Mouse (Mus musculus) embryonic facial prominence, embryonic 14.5 days (tissue): ENCODE results near the gene Bcorl1. TPM values are rescaled to one million over a fixed set of nuclear protein-coding genes. Genes with fewer than 3 reads are reported as not detected.
A peak's percentile ranks its signal among the peaks of the same experiment; 100 is the strongest.

Source experiments
- ATAC-seq: fragments of 200-750 bp; cut with Nextera tagmentation; 2 replicates; pipeline ENCODE4 v1.8.0; 2017; ENCODE audit warnings: low read depth, moderate number of reproducible peaks, moderate TSS enrichment
- DNase-seq: peaks from one replicate; pipeline ENCODE4 v3.0.0-alpha.2; 2015; ENCODE audit warnings: low spot score
- H3K27ac ChIP-seq: fragments of 300-500 bp; sonication (generic); replicated peaks from 2 replicates; pipeline ENCODE4 v1.5.1; 2014; ENCODE audit warnings: low read depth, mild to moderate bottlenecking, low read length, moderate library complexity
- H3K27me3 ChIP-seq: fragments of 300-500 bp; sonication (generic); replicated peaks from 2 replicates; pipeline ENCODE4 v1.6.1; 2014; ENCODE audit warnings: low read length; ENCODE audit not compliant: control insufficient read depth, insufficient read depth
- H3K36me3 ChIP-seq: fragments of 300-500 bp; sonication (generic); 2 replicates; pipeline ENCODE4 v1.6.1; 2014; ENCODE audit warnings: low read length, mixed read lengths; ENCODE audit not compliant: control insufficient read depth, insufficient read depth
- H3K4me1 ChIP-seq: fragments of 300-500 bp; sonication (generic); 2 replicates; pipeline ENCODE4 v1.6.1; 2014; ENCODE audit warnings: antibody characterized with exemption, low read length; ENCODE audit not compliant: control insufficient read depth, insufficient read depth
- H3K4me2 ChIP-seq: fragments of 300-500 bp; sonication (generic); 2 replicates; pipeline ENCODE4 v1.6.1; 2014; ENCODE audit warnings: low read depth, mild to moderate bottlenecking, low read length, moderate library complexity, mixed read lengths
- H3K4me3 ChIP-seq: fragments of 300-500 bp; sonication (generic); 2 replicates; pipeline ENCODE4 v1.5.1; 2014; ENCODE audit warnings: low read depth, mild to moderate bottlenecking, low read length
- H3K9ac ChIP-seq: fragments of 300-500 bp; sonication (generic); 2 replicates; pipeline ENCODE4 v1.6.1; 2014; ENCODE audit warnings: low read depth, mild to moderate bottlenecking, low read length, moderate library complexity, mixed read lengths
- H3K9me3 ChIP-seq: fragments of 300-500 bp; sonication (generic); 2 replicates; pipeline ENCODE4 v1.6.1; 2016; ENCODE audit warnings: low read length; ENCODE audit not compliant: control insufficient read depth
- WGBS: fragments of 180-500 bp; shearing (Covaris S2); extraction: QIAGEN DNeasy Blood & Tissue Kit; methylation state at CpG from one replicate; pipeline ENCODE4 v1.1.7; 2014; 5-methylcytosine and 5-hydroxymethylcytosine counted together
- polyA plus RNA-seq: library from polyadenylated mRNA; unstranded; fragments of >200 nt; fragmentation: Nextera tagmentation; extraction: Ambion mirVana; gene quantifications from 2 replicates; pipeline ENCODE4 v1.2.1, GENCODE M21; 2014

The Bcorl1 gene
- polyA plus RNA-seq, 1 experiment from 2014 or later, result 7.0 TPM

DNA sequence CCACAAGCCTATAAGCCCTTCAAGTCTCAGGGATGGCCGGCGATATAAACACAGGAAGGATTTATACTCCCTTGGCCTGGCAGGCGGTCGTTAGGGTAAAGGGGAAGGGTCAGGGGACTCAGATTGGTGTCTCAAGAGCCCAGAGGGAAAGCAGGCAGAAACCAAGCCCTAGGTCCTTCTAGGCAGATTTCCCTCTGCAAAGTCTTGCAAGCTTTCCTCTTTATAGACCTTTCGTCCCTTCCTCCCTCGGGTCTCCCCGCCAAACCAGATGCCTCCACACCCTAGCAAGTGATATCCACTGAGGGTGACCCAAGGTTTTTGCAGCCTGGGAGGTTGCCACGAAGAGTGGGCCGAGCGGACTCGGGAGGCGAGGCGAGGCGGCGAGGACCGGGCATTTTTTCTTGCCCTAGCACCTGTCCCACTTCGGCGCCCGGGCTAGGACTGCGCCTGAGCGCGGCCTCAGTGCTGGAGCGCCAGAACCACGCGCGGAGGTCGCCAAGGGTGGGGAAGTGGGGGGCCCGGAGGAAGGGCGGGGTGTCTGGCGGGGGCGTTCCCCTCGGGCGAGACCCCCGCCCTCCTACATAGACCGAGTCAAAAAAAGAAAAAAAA lies 613 bp upstream of the Bcorl1 start:
- WGBS, result 18% methylated on average over 31 of the region's 35 CpGs
- Histone ChIP-seq H3K36me3 (no peaks in the 10 kb centered on the region), H3K4me3 (peak overlapping the region; percentile 56), H3K9me3 (no peaks in the 10 kb centered on the region), H3K4me2 (peak overlapping the region; percentile 71), H3K4me1 (no peaks in the 10 kb centered on the region), H3K27ac (no peak overlapping the region), H3K9ac (peak overlapping the region; percentile 65), H3K27me3 (no peaks in the 10 kb centered on the region)
- peak; percentile 1 for DNase-seq
- ATAC-seq, result no peak

- peak; percentile 51 for ATAC-seq
- H3K4me3 ChIP-seq, result peak overlapping the region; percentile 56
- H3K27me3 ChIP-seq, result no peaks in the 10 kb centered on the region
- H3K27ac ChIP-seq, result peak overlapping the region; percentile 61
- H3K4me1 ChIP-seq, result no peaks in the 10 kb centered on the region
- WGBS, result 20% methylated on average over 4 of the region's 73 CpGs
- H3K4me2 ChIP-seq, result peak overlapping the region; percentile 71
- no peaks in the 10 kb centered on the region for H3K9me3 ChIP-seq
- no peaks in the 10 kb centered on the region for H3K36me3 ChIP-seq
- peak; percentile 72 for DNase-seq
- H3K9ac ChIP-seq, result peak overlapping the region; percentile 65
Measured at GRCm38 (mm10) chrX:48341621-48342161, 533 bp downstream of the Bcorl1 start.

DNA sequence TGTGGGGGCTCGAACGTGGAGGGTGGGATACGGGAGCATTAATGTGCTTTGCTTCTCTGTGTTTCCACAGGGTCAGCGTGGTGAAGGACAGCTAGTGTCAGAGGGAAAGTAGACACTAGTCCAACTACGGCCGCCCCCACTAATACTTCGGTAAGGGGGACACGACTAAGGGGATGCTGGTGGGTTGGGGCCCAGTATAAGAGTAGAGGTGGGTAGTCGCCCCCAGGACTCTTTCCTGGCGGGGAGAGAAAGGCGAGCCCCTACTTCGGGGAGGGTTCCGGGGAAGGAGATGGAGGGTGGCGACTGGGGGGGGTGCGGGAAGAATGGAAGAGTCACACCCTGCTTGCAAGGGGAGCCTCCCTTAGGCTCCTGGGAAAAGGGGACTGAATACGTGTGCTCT lies 1.6 kb downstream of the Bcorl1 start:
- no peak for ATAC-seq
- H3K9me3 ChIP-seq, result no peaks in the 10 kb centered on the region
- WGBS, result 25% methylated on average over 13 of the region's 16 CpGs
- no peak overlapping the region for H3K27ac ChIP-seq
- peak overlapping the region; percentile 71 for H3K4me2 ChIP-seq
- peak overlapping the region; percentile 56 for H3K4me3 ChIP-seq
- no peaks in the 10 kb centered on the region for H3K4me1 ChIP-seq
- H3K27me3 ChIP-seq, result no peaks in the 10 kb centered on the region
- DNase-seq, result no peak
- H3K9ac ChIP-seq, result no peak overlapping the region; the same call in 1 of the 2 replicates
- H3K36me3 ChIP-seq, result no peaks in the 10 kb centered on the region

DNA sequence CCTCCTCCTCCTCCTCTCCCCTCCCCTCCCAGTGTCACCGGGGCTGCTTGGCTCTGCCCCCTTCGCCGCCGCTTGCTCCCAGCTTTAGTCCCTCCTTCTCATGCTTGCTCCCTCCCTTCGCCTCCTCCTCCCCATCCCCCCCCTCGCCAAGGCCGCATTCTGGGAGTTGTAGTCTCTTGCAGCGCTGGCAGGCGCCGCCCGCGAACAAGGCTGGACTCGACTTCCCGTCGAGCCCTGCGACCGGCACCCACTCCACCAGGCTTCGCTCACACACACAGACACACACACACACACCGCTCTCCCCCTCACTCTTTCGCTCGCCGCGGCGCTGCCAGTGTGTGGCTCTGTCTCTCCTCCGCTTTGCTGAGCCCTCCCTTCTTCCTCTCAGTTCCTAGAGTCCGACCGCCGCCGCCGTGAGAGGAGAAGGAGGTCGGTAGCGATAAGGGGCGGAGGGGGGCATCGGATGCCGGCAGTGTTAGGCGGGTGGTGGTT lies 2.3 kb downstream of the Bcorl1 start:
- no peaks in the 10 kb centered on the region for H3K4me1 ChIP-seq
- peak overlapping the region; percentile 71 for H3K4me2 ChIP-seq
- no peaks in the 10 kb centered on the region for H3K9me3 ChIP-seq
- H3K4me3 ChIP-seq, result peak overlapping the region; percentile 56
- peak overlapping the region; percentile 54 for H3K9ac ChIP-seq
- no peaks in the 10 kb centered on the region for H3K36me3 ChIP-seq
- WGBS, result 14% methylated on average over 20 of the region's 36 CpGs
- no peaks in the 10 kb centered on the region for H3K27me3 ChIP-seq
- DNase-seq (peak; percentile 96), ATAC-seq (peak; percentile 96)
- peak overlapping the region; percentile 65 for H3K27ac ChIP-seq

DNA sequence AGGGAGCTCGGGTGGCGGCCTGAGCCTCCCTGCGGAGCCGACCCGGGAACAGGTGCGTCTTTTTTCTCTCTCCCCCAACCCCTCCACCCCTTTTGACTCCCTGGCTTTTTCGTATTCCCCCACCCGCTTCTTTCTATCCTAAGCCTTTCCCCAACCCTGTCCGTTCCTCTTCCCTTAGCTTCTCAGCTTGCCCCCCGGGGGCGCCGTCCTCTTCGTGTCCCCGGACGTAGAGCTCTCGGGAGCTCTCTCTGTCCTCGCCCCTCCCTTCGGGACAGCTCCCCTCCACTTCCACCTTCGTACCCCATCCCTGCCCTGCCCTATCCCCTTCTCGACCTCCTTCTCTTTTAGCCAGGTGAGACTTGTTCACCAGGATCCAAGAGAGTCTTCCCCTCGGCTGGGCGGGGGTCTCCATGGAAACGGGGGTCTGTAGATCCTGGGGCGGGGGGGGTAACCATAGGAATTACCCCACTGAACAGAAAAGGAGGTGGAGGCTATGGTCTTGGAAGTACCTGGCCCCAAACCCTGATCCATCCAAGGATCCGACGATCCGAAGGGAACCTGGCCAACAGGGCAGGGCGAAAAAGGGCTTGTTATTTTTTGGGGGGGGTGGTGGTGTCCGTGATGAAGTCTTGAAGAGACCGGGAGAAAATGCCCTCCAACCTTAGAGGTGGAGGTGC lies 2.9 kb downstream of the Bcorl1 start:
- H3K9me3 ChIP-seq, result no peaks in the 10 kb centered on the region
- H3K36me3 ChIP-seq, result no peaks in the 10 kb centered on the region
- DNase-seq, result peak; percentile 1
- H3K4me3 ChIP-seq, result peak overlapping the region; percentile 56
- H3K27ac ChIP-seq, result peak overlapping the region; percentile 65
- ATAC-seq, result no peak; the same call in none of the 2 replicates
- H3K9ac ChIP-seq, result peak overlapping the region; percentile 54
- peak overlapping the region; percentile 71 for H3K4me2 ChIP-seq
- no peaks in the 10 kb centered on the region for H3K27me3 ChIP-seq
- 13% methylated on average over 25 of the region's 30 CpGs for WGBS
- no peaks in the 10 kb centered on the region for H3K4me1 ChIP-seq

- Histone ChIP-seq H3K9ac (peak overlapping the region; percentile 69), H3K4me2 (peak overlapping the region; percentile 71), H3K36me3 (no peaks in the 10 kb centered on the region), H3K27ac (peak overlapping the region; percentile 55), H3K4me1 (no peaks in the 10 kb centered on the region), H3K4me3 (peak overlapping the region; percentile 56), H3K27me3 (no peaks in the 10 kb centered on the region), H3K9me3 (no peaks in the 10 kb centered on the region)
- ATAC-seq, result no peak
- 22% methylated on average over 17 of the region's 61 CpGs for WGBS
- DNase-seq, result peak; percentile 12
Measured at GRCm38 (mm10) chrX:48344643-48345384, 3.7 kb downstream of the Bcorl1 start.

DNA sequence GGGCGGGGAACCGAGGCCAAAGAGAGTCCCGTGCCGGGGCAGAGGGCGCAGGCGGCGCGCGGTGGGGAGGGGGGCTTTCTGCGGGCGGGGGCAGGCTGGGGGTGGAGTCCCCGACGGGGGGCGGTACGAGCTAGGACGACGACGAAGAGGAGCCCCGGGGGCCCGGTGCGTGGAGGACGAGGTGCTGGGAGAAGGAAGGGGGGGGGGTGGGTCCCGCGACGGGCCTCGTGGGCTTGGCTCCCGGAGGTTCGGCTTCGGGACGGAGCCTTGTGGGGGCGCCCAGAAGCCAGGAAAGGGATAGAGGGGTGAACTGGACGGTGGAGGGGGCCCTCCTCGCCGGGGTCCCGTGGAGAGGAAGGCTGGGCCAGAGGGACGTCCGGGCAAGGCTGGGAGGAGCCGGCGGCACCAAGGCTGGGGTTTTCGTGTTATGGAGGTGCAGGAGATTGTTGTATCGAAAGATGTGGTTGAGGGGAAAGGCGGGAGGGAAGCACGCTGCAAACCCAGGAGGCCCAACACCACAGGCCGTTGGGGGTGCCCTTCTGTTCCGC lies 4.3 kb downstream of the Bcorl1 start:
- ATAC-seq (no peak), DNase-seq (peak; percentile 12)
- H3K4me2 ChIP-seq, result peak overlapping the region; percentile 71
- WGBS, result 19% methylated on average over 20 of the region's 45 CpGs
- H3K27me3 ChIP-seq, result no peaks in the 10 kb centered on the region
- H3K9me3 ChIP-seq, result no peaks in the 10 kb centered on the region
- peak overlapping the region; percentile 55 for H3K27ac ChIP-seq
- peak overlapping the region; percentile 56 for H3K4me3 ChIP-seq
- no peaks in the 10 kb centered on the region for H3K36me3 ChIP-seq
- H3K4me1 ChIP-seq, result no peaks in the 10 kb centered on the region
- H3K9ac ChIP-seq, result peak overlapping the region; percentile 69

DNA sequence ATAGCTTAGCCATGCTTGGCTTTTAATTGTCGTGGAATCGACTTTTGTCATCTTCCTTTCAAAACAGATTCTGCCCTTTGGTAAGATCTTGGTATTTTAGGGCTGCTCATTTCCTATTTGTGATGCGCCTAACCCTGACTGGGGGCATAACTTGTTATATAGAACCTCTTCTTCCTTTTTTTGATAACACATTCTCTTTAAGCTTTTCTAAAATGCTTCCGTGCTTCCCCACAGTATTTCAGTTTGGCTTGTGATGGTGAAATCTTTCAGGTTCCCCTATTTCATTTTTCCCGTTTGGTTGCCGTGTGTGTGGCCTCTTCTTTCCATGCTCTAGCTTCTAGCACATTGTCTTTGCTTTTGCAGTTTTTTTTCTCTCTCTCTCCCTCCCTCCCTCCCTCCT lies 14.2 kb downstream of the Bcorl1 start:
- no peak for DNase-seq
- WGBS, result 94% methylated on average over 6 of the region's 6 CpGs
- Histone ChIP-seq H3K4me1 (no peaks in the 10 kb centered on the region), H3K9me3 (no peaks in the 10 kb centered on the region), H3K9ac (no peak overlapping the region), H3K4me2 (no peak overlapping the region), H3K27ac (no peak overlapping the region), H3K4me3 (no peak overlapping the region), H3K36me3 (no peaks in the 10 kb centered on the region), H3K27me3 (no peaks in the 10 kb centered on the region)
- ATAC-seq, result no peak
